Mouse (Mus musculus): ENCODE measurements around the gene Ctdnep1. TPM values are rescaled to one million over a fixed set of nuclear protein-coding genes. Genes with fewer than 3 reads are reported as not detected.

The Ctdnep1 gene
- polyA plus RNA-seq, 1 experiment: 224 TPM

DNA sequence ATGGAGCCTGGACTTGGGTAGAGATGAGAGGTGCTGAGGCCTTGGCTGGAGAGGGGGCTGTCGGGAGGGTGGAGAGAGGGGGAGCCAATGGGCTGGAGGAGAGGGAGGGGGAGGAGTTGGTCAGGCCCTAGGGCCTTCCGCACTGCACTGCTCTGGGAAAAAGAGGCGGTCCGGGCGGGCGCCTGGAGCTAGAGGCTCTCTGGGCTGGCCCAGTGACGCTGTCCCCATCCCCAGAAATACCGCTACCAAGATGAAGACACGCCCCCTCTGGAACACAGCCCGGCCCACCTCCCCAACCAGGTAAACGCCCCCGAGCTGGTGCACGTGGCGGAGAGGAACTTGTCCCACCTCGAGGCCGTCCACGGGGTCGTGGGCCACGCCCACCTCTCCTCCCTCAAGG lies 45.7 kb downstream of the Ctdnep1 start:
- TF ChIP-seq GATA1 (IDR thresholded peaks at IDR 0.05; ENCODE audit: low read length): no peak

DNA sequence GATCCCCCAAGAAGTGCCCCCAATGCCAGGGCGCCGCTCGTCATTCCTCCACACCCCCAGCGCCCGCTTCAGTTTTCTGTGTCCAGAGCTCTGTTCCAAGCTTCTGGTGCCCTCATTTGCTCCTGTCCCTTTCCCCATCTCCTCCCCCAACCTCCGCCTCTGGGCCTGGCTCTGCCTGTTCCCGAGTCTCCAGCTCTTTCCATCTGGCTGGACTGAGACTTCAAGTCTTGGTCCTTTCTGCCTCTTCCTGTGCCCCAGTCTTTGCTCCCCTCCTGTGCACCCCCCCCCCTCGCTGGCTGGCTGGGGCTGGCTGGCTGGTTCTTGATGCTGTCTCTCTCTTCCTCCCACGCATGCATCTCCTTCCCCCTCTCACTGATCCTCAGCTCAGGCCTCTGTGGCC lies 46.4 kb downstream of the Ctdnep1 start:
- TF ChIP-seq GATA1 (IDR thresholded peaks at IDR 0.05; ENCODE audit: low read length): no peak

DNA sequence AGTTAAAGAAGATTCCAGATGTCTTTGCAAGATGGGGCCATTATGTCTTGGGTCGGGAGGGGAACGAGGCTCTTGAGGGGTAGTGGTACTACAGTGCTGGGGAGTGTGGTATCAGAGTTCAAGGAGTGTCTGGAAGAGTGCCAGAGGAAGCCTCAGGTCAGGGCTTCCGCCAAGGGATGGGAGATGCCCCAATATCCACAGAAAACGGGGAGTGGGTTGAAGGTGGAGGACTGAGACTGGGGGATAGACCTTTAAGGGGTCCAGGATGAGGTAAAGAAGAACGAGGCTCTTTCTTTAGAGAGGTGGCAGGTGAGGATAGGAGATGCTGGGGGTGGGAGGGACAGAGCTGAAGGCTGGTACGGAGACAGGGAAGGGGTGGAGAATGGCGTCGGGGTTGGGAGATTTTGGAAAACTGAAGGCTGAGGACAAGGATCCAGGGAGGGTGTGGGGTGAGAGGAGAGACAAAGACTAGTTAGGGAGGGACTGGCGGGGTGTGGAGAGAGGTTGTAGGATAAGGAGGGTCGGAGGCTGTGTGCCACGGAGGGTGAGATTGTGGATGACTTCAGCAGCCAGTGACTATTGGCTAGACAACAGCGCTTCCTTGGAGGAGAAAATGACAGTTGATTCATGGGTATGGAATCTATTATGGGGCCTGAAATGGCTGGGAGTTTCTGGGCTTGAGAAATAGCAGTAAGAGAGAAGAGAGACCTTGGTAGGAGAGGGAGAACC lies 47.6 kb downstream of the Ctdnep1 start:
- no peak for TF ChIP-seq GATA1 (IDR thresholded peaks at IDR 0.05; ENCODE audit: low read length)

DNA sequence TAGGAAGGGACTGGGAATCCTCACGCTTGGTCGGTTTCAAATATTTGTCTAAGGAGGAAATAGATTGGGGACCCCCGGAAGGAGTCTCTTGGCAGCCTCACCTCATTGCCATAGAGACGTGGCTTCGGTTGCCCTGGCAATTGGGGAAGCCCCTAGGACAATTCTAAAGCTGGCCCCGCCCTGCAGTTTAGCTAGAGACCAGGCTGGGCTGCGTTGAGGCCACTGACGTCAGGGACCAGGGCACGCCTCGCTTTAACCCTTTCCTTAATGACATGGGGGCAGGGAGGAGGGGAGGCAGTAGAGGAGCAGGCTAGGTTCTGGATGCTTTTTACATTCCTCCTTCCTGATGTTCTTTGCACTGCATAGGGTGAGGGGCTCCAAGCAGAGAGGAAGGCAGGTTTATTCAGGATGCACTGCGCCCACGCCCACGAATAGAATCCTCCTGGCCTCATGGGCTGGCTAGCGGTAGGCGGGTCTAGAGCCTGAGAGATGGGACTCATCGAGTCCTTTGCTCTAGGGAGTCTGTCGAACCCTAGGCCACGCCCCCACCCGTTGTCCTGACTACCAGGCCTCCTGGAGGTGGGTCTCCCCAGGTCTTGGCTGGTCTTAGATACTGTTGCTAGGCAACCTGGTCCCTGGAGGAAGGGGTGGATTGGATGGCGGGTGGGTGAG lies 48.3 kb downstream of the Ctdnep1 start:
- TF ChIP-seq GATA1 (IDR thresholded peaks at IDR 0.05; ENCODE audit: low read length): no peak

DNA sequence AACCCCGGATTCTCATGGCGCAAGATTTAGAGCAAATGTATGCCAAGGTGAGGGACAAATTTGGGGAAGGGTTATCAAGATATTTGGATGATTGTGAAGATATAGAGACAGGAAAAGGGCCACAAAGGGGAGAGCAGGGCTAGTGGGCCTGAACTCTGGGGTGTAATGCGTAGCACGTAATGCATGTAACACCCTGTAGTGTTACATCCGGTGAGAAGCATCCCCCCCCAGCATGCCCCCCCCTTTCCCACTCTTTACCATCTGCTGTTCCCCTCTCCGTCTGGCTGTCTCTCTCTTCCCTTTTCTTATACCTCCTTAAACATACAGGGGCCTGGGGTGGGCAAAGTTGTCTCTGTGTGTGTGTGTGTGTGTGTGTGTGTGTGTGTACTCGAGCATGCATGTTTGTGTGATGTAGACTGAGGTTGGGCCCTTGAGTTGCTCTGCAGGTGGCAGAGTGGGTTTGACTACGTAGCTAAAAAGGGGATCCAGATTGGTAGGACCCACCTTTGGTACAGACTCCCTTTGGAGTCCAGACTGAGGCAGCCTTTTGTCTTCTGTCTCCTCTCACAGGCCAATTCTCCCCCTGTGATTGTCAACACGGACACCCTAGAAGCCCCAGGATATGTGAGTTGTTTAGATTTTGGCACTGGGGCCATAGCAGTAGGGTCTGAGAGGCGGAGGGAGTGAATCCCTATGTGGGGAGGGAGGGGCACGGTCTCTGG lies 49.0 kb downstream of the Ctdnep1 start:
- TF ChIP-seq GATA1 (IDR thresholded peaks at IDR 0.05; ENCODE audit: low read length): no peak

DNA sequence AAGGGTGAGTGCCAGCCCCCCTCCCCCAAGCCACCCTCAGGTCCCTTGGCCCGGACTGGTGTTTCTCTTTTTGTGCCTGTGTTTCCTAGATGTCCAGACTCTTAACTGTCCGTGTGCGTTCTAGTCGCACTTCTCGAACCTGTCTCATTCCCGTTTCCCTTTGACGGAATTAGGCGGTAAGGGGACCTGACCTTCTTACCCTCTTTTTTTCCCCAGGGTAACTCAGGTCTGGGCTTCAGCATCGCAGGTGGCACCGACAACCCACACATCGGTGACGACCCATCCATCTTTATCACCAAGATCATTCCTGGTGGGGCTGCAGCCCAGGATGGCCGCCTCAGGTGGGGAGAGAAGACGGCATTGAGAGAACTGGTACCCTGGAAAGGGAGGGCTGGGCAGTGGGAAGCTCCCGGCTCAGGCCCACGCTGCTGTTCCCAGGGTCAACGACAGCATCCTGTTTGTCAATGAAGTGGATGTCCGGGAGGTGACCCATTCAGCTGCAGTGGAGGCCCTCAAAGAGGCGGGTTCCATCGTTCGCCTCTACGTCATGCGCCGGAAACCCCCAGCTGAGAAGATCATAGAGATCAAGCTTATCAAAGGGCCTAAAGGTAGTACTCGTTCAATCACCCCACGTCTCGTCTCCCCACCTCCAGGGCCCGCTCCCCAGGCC lies 49.8 kb downstream of the Ctdnep1 start:
- no peak for TF ChIP-seq GATA1 (IDR thresholded peaks at IDR 0.05; ENCODE audit: low read length)

DNA sequence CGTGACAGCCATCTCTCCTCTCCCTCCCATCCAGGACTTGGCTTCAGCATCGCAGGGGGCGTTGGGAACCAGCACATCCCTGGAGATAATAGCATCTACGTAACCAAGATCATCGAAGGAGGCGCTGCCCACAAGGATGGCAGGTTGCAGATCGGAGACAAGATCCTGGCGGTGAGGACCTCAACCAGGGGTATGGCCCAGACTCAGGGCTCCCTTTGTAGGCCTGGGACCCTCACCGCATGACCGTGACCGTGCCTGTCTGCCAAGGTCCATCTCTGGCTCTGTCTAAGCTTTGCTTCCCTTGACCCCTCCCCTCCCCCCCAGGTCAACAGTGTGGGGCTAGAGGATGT lies 50.3 kb downstream of the Ctdnep1 start:
- no peak for TF ChIP-seq GATA1 (IDR thresholded peaks at IDR 0.05; ENCODE audit: low read length)

DNA sequence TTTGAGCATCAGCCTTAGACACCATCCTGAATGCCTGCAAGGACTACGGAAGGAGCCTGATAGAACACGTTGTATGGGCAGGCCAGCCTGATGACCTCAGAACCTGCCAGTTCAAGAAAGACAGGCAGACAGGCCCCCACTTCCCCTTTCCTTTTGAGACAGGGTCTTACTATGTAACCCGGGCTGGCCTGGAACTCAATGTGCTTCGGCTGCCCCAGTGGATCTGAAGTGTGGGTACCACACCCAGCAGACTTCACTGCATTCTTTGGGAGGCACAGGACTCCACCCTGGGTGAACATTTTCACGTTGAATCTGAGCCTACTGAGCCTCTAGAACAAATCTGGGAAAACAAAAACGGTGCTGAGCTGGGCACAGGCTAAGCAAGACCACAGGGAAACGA lies 57.2 kb downstream of the Ctdnep1 start:
- no peak for TF ChIP-seq GATA1 (IDR thresholded peaks at IDR 0.05; ENCODE audit: low read length)

DNA sequence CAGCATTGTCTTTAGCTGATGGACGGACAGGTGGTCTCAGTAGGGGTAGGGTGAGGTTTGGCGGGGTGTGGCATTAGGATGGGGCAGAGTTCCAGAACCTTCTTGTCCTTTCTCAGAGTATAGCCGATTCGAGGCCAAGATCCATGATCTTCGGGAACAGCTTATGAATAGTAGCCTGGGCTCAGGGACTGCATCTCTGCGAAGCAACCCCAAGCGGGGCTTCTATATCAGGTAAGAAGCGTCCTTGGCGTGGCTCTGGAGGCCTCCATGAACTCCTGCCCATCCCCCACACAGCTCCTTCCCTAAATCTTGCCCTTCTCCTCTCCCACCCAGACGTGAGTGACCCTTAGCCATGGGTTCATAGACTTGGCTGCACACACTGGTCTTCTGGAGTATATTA lies 58.7 kb downstream of the Ctdnep1 start:
- TF ChIP-seq GATA1 (IDR thresholded peaks at IDR 0.05; ENCODE audit: low read length): no peak

DNA sequence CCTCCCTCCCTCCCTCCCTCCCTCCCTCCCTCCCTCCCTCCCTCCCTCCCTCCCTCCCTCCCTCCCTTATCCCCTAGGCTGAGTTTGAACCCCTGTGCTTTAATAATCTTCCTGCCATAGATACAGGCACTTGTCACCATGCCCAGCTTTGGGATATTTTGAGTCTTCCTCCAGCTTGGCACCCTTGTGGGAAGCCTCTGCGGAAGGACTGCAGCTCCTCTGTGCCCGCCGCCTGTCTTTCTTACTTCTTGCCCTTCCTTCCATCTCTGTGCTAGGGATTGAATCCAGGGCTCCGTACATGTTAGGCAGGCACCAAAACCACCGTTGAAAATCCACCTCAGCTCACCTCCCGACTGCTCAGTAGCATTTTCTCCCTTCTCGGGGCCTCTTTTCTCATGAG lies 59.2 kb downstream of the Ctdnep1 start:
- TF ChIP-seq GATA1 (IDR thresholded peaks at IDR 0.05; ENCODE audit: low read length): no peak

Other genes starting within 250 kb of the Ctdnep1 start
- 65.1 and 65.3 TPM in 2 replicates for gene Polr2a, start 222.5 kb upstream of the Ctdnep1 start, polyA plus RNA-seq (2012)
- gene Slc35g3, start 219.2 kb upstream of the Ctdnep1 start, polyA plus RNA-seq (2012): not detected in 2 replicates
- gene Zbtb4, start 215.2 kb upstream of the Ctdnep1 start, polyA plus RNA-seq (2012): 14.5 and 15.2 TPM in 2 replicates
- gene Chrnb1, start 185.2 kb upstream of the Ctdnep1 start, polyA plus RNA-seq (2012): 0.03 and 0.11 TPM in 2 replicates
- 0.39 and 0.53 TPM in 2 replicates for gene Fgf11, start 179.3 kb upstream of the Ctdnep1 start, polyA plus RNA-seq (2012)
- not detected in 2 replicates for gene Tmem102, start 175.5 kb upstream of the Ctdnep1 start, polyA plus RNA-seq (2012)
- not detected in 2 replicates for gene Gm39566, start 165.9 kb upstream of the Ctdnep1 start, polyA plus RNA-seq (2012)
- not detected in 2 replicates for gene Spem2, start 162.7 kb upstream of the Ctdnep1 start, polyA plus RNA-seq (2012)
- gene Spem1, start 159.0 kb upstream of the Ctdnep1 start, polyA plus RNA-seq (2012): not detected in 2 replicates
- 0.99 and 1.1 TPM in 2 replicates for gene Nlgn2, start 143.4 kb upstream of the Ctdnep1 start, polyA plus RNA-seq (2012)
- 404 and 460 TPM in 2 replicates for gene Tmem256, start 142.6 kb upstream of the Ctdnep1 start, polyA plus RNA-seq (2012)
- gene Plscr3, start 134.8 kb upstream of the Ctdnep1 start, polyA plus RNA-seq (2012): 43.0 and 56.9 TPM in 2 replicates
- 0.09 and 0.91 TPM in 2 replicates for gene Tnk1, start 122.4 kb upstream of the Ctdnep1 start, polyA plus RNA-seq (2012)
- not detected in 2 replicates for gene Tmem95, start 103.1 kb upstream of the Ctdnep1 start, polyA plus RNA-seq (2012)
- gene Kctd11, start 99.8 kb upstream of the Ctdnep1 start, polyA plus RNA-seq (2012): 0.27 and 0.39 TPM in 2 replicates
- 107 and 119 TPM in 2 replicates for gene Acap1, start 85.6 kb upstream of the Ctdnep1 start, polyA plus RNA-seq (2012)
- gene 2810408A11Rik, start 80.2 kb upstream of the Ctdnep1 start, polyA plus RNA-seq (2012): 1.0 and 1.5 TPM in 2 replicates
- gene Neurl4, start 80.1 kb upstream of the Ctdnep1 start, polyA plus RNA-seq (2012): 83.2 and 85.5 TPM in 2 replicates
- 246 and 266 TPM in 2 replicates for gene Gps2, start 67.3 kb upstream of the Ctdnep1 start, polyA plus RNA-seq (2012)
- 3,518 and 5,018 TPM in 2 replicates for gene Eif5a, start 59.2 kb upstream of the Ctdnep1 start, polyA plus RNA-seq (2012)
- 0.19 TPM in 1 of 2 replicates, not detected in the other for gene Ybx2, start 45.4 kb upstream of the Ctdnep1 start, polyA plus RNA-seq (2012)
- 0.03 and 0.35 TPM in 2 replicates for gene Slc2a4, start 33.0 kb upstream of the Ctdnep1 start, polyA plus RNA-seq (2012)
- gene Cldn7, start 16.4 kb upstream of the Ctdnep1 start, polyA plus RNA-seq (2012): not detected in 2 replicates
- gene Elp5, start 1.4 kb downstream of the Ctdnep1 start, polyA plus RNA-seq (2012): 7.7 and 13.2 TPM in 2 replicates
- 164 and 205 TPM in 2 replicates for gene Gabarap, start 10.0 kb downstream of the Ctdnep1 start, polyA plus RNA-seq (2012)
- 92.5 and 117 TPM in 2 replicates for gene Phf23, start 14.6 kb downstream of the Ctdnep1 start, polyA plus RNA-seq (2012)
- gene Dvl2, start 19.4 kb downstream of the Ctdnep1 start, polyA plus RNA-seq (2012): 59.6 and 66.9 TPM in 2 replicates
- gene Acadvl, start 34.3 kb downstream of the Ctdnep1 start, polyA plus RNA-seq (2012): 19.7 and 28.8 TPM in 2 replicates
- 7.4 and 7.6 TPM in 2 replicates for gene Dlg4, start 35.8 kb downstream of the Ctdnep1 start, polyA plus RNA-seq (2012)
- not detected in 2 replicates for gene Asgr1, start 72.9 kb downstream of the Ctdnep1 start, polyA plus RNA-seq (2012)
- not detected in 2 replicates for gene Asgr2, start 111.5 kb downstream of the Ctdnep1 start, polyA plus RNA-seq (2012)
- gene Mgl2, start 149.2 kb downstream of the Ctdnep1 start, polyA plus RNA-seq (2012): not detected in 2 replicates
- 1.5 and 4.3 TPM in 2 replicates for gene Clec10a, start 175.0 kb downstream of the Ctdnep1 start, polyA plus RNA-seq (2012)
- gene Slc16a11, start 231.6 kb downstream of the Ctdnep1 start, polyA plus RNA-seq (2012): not detected in 2 replicates
- gene Slc16a13, start 239.9 kb downstream of the Ctdnep1 start, polyA plus RNA-seq (2012): 9.2 and 12.0 TPM in 2 replicates
- not detected in 2 replicates for gene Bcl6b, start 248.6 kb downstream of the Ctdnep1 start, polyA plus RNA-seq (2012)

Measured in G1E-ER4 (cell line).